Mouse (Mus musculus) cerebellum, adult 8-10 months (tissue): ENCODE data around the gene Cux2.

Experiments used
- DNase-seq: peaks from one replicate; pipeline ENCODE4 v3.0.0; 2022

Cux2 gene

DNA sequence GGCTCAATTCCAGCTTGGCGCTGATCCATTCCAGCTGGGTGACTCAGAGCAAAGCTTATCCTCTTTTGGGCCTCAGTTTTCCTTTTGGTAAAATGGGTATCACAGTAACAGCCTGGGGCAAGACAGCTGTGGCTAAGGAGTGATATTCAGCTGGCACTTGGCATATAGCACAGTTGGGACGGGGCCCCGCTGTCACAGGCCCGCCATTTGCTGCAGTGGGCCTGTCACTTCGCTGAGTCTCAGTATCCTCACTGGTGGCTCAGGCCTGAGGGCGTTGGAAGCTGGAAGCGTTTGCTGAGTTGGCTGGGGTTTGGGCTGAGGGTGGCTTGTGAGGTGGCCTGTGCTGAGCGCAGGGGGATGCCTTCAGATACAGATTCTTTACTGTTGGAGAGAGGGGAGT, 88.6 kb downstream of the Cux2 start:
- no peak for DNase-seq

GRCm38 (mm10) chr5:121959688-121960087, 90.2 kb downstream of the Cux2 start:
- DNase-seq: no peak

DNA sequence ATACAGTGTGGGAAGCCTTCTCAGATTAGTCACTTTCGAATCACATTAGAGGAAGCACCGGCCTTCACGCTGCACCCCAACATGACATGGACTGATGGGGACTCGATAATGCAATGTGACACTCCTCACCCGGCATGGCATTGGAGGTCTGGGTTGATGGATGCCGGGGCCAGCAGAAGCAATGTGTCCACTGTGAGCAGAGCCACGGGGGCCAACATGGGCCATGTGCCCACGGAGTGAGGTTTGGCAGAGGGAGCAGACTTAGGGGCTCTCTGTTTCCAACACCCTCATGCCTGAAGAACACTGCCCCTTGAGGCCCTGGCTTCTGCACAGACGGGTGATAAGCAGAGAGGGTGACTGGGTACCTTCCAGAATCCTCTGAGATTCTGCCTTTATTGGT, 91.4 kb downstream of the Cux2 start:
- DNase-seq: no peak

DNA sequence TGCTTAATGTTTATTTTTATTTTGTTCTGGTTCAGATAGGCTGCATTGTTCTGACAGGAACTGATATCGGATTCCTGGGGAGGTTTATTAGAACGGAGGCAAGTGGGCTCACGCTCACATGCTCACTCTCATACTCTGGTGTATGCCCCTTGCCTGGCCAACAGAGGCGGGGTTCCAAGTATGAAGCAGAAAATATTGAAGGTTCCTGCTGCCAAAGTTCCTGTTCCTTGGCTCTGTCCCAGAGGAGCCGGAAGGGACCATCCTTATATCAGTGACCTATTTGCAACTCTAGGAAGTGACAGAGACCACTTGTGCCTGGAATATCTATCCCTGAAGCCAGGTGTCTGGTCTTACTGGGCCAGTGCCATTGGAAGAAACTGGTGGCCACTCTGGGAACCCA, 94.1 kb downstream of the Cux2 start:
- DNase-seq: no peak

- no peak for DNase-seq
Measured at GRCm38 (mm10) chr5:121950175-121950574, 99.7 kb downstream of the Cux2 start.

GRCm38 (mm10) chr5:121949050-121949443, 100.9 kb downstream of the Cux2 start:
- DNase-seq: no peak

DNA sequence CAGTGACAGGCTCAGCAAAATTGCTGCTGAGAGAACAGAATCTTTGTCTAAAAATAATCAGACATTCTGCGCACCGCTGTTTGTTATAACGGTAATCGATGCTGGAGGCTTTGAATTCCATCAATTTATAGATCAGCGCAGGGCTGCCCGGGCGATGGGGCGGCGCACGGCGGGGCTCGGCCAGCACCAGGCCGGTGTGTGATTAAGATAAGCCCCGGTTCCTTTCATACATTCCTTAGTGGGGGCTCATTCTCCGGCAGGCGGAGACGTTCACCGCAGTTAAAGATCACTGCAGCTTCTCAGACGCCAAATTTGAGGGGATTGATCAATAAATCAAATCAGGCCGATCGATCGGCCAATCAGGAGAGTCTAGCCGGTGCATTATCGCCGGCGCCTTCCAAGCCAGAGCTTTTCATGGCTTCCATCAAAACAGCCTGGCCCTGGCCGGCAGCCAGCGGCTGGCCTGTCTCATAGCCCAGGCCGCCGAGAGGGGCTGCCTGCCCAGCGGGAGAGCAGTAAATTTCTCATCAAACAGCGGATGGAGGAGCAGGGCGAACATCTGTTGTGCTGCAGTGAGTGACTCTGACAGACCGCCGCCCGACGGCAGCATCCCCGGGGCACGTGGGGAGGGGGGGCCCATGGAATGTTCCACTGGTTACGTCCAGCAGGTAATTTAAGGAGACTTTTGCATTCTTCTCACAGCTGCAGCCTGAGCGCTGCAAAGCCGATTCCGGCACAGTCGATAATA, 101.4 kb downstream of the Cux2 start:
- DNase-seq: peak; percentile 47

DNA sequence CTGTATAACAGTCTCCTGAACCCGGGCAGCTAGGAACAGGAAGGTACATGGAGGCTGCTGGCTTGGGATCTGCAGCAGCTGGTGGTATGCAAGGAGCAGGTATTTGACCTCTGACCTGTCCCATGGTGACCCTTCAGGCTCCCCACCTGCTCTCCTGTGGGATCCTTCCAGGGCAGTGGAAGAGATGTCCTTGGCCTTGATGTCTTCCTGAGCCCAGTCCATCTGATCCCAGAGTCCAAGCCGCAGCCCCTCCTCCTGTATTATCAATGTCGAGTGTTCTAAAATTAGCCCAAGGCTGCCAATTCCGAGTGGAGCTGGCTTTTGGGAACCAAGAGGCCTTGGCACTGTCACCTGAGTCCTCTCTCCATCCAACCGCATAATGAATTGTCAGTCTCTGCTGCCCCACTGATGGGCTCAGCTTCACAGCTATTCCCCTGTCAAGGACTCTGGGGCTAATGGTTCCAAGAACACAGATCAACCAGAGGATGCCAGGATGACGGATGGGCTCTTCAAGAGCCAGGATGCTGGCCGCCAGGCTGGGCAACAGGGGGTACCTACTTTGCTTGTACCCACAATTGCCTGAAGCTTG, 103.2 kb downstream of the Cux2 start:
- DNase-seq: no peak

DNA sequence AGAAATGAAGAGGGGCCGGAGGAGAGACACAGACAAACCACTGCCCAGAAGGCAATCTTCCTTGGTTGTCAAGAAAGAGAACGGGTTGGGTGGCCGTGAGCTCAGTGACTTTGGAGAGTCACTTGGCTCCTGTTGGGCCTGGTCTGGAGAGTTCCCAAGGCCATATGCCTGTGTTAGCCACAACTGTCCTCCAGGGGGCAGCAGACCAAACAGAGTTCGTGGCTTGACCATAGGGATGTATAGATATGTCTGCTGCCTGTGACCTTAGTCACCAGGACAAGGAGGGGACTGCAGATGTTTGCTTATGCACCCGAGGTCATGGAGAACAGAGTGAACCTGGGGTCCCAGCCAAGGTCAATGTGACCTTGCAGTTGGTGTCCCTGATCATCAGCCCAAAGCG, 104.1 kb downstream of the Cux2 start:
- DNase-seq: peak; percentile 62

DNA sequence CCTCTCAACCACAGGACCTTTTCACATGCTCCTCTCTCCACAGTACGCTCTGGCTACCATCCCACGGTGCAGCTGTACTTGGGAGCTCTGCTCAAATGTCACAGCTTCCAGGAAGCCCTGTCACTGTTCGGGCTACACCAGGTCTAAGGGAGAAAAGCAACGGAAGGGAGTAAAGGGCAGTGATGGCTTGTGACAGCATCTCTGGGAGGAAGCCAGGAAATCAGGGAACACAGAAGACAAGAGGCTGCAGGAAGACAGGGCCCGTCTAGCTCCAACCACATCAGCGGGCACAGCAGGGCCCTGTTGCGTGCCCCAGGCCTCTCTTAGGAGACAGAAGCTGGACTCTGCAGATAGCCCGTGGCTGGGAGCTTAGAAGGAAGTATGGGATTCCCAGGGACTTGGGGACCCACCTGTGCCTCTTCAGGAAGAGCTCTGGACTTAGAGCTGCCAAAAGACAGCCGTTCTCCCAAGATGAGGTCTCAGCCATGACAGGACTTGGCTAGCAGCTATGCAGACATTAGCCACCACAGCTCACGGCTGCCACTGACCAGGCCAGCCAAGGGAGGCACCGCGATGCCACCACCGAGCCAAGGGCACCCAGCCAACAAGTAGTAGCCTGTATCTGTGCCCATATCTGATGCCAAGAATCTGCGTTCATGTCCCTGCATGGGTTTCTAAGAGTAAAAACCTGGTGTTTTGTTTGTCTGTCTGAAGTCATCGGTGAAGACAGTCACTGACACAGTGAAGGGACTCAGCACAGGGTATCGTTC, 105.7 kb downstream of the Cux2 start:
- peak; percentile 76 for DNase-seq

DNA sequence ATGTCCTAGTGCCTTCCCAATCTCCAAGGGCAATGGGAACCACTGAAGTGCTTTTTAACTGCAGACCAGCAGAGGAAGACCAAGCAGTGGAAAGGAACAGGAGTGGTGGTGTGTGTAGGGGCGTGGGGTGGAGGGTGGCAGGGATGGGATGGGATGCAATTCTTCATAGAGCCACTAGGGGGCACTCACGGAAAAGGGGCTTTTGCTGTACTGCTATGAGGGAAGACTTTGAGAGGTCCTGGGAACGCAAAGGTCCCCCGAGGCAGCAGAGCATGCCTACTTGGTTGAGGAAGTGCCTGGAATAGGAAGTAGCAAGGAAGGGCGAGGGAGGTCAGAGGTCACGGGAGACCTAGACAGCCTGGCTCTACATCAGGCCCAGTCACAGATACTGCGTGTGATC, 106.4 kb downstream of the Cux2 start:
- no peak for DNase-seq

GRCm38 (mm10) chr5:121938065-121938849, 111.6 kb downstream of the Cux2 start:
- no peak for DNase-seq

DNA sequence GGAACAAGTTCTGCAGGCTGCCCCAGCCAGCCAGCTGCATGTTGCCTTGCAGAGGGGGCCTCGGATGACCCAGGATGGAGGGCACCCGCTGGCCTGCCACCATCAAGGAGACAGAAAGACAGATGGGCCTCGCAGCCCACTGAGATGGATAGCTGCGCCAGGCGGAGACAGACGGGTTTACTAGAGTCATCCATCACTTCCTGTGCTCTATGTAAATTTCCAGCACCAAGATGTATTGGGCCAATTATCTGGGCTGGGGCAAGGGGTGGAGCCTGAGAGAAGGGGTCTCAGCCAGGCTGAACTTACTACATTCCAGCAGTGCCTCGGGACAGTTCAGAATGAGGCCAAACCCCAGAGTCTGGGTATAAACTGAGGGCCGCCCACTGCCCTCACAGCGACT, 119.6 kb downstream of the Cux2 start:
- no peak for DNase-seq

GRCm38 (mm10) chr5:121928362-121929000, 121.4 kb downstream of the Cux2 start:
- DNase-seq: no peak

DNA sequence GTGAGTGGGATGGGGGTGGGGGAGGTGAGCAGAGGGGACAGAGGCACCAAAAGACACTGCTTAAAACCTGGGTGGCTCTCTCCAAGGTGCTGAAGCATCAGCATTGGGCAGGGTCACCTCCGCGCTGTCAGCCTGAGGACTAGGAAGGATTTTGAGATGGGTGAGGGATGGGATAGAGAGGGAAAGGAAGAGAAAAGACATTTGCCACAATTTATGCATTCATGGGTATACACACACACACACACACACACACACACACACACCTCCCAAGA, 123.4 kb downstream of the Cux2 start:
- no peak for DNase-seq

DNA sequence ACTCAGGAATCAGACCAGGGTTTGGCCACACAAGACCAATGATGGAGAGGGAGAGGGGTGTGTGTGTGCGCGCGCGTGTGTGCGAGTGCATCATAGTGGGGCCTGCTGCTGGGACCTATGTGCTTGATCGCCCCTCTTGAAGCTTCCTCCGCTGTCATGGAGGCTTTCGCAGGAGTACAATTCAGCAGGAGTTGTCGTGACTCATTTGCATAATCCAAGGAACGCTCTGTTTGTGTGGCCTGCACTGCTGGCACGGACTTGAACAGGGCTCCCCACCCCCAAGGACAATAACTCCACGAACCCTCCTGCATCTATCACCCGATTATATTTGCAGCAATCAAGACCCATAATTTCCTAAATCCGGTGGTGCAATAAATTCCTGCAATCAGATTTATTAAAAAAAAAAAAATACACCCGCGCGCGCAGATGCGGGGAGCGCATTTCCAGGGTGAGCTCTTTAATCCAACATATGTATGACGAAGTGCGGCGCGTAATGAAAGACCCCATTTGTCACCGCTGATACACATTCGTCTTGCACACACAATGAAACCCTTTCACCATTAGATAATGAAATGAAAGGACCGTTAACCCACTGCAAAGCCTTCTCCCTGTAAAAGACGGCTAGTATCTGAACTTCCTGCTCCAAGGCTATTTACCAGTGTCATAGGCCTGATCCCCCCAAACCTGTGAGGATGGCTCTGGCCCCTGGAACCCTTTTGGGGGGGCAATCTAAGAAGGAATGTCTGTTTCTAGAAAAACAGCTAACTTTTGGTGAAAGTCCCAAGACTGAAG, 124.0 kb downstream of the Cux2 start:
- DNase-seq: no peak

DNA sequence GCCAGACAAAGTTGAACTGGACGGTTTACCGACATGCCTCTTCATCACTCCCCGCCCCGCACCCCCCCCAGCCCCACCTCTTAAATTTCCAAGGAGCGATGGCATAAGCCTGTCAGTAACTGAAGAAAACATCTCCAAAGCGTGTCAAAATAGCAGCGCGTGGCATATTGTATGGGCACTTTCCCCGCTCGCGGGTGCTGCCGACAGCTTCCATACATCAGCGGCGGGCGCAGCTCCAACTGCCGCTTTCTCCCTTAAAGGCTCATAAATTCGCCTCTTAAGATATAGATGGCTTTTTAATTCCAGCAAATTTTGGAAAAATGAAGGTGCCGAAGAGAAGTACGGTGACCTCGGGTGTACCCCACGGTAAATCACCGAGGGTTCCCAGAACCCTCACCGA, 124.6 kb downstream of the Cux2 start:
- DNase-seq: no peak

DNA sequence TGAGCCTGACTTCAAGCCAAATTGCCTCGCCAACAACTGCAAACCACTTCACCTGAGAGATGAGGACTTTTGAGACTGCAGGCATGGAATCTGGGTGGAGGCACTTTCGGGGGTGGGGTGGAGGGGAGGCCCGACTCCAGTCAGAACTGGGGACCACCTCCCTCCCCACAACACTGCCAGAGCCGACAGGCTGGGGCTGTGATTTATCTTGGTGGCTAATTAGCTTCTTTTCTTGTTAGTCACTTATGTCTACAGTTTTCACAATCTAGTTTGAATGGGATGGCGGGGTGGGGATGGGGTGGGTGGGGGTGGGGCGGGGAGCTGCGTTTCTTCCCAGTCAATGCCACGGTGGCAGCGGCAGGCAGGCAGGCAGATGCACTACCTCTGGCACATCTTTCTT, 125.5 kb downstream of the Cux2 start:
- no peak for DNase-seq

DNA sequence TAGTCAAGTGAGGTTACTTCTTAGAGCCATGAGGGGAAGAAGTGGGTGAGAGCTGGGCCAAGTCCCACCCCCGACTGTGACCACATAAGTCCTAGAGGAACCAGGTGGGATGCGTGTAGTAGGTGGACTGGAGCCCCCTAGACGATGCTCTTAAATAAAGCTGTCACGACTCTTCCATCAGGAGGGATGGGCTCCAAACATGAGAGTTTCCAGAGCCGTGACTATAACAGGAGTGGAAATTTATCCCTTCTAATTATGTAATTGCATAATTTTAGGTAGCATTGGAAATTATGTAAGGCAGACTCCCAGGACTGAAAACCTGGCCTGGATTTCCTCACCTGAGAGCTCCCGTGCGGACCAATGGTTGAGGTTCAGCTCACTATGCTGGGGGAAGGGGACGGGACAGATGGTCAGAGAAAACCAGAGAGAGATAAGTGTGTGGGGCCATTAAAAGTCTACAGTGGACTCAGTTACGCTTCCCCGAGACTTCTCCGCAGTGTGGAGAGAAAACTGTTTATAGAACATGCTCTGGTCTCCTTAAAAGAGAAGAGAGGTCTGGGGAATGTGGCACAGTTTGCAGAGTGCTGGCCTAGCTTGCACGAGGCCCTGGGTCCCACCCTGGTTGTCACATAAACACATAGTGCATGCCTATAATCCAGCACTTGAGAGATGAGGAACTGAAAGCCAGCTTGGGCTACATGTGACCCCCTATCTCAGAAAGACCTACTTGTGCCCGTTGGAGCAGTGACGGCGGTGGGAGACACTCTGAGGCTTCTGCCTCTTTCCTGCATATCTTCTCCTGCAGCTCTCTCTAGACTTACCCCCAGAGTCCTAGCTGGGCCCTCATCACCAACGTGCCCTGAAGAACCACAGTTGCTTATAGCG, 126.7 kb downstream of the Cux2 start:
- DNase-seq: no peak

- no peak for DNase-seq
Measured at GRCm38 (mm10) chr5:121919216-121919615, 130.7 kb downstream of the Cux2 start.

DNA sequence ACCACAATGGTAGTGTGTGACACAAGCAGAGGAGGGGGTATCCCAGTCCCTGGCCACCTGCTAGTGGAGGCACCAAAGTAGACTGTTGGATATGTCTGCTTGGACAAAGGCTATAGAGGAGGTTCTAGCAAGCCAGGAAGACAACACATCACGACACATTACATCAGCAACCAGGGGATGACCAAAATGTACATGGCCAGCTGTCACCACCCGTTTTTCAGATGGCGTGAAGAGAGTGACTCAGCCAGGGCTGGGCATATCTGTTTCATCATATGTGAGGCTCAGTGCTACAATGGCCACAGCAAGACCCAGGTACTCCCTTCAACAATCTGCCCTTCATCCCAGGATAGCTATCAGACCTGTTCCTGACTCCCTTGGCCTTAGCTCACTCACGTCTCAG, 133.1 kb downstream of the Cux2 start:
- DNase-seq: no peak
